Mouse (Mus musculus): Measurements from ENCODE around the gene Ankrd13b. TPM values are rescaled to one million over a fixed set of nuclear protein-coding genes. Genes with fewer than 3 reads are reported as not detected.

The Ankrd13b gene
- total and polyA plus RNA-seq, 3 experiments, result 0.55 to 2.7 (median 1.7) TPM

GRCm38 (mm10) chr11:77514281-77514831, 24.9 kb upstream of the Ankrd13b start:
- H3K27ac ChIP-seq (ENCODE audit: insufficient read depth, low read depth), result no peak overlapping the region

GRCm38 (mm10) chr11:77513811-77514170, 24.3 kb upstream of the Ankrd13b start:
- in situ Hi-C loops (cut with MboI; ENCODE audit: low pct_ligation_motif_present, low pct_unique_long_range_greater_than_20kb, low sequenced_read_pairs), result loop anchor here (10.0 kb wide), 1 partner anchor 281 kb away; no protein-coding TSS in a partner anchor
- DNase-seq (ENCODE audit: extremely low read depth), result no peak
- dilution Hi-C loops (cut with MboI; ENCODE audit: extremely low pct_ligation_motif_present, extremely low pct_unique_long_range_greater_than_20kb, low sequenced_read_pairs), result no loop called here
- Histone ChIP-seq H3K4me3 (replicated peaks in 1 of 3; ENCODE audit: low read depth in 2 of 3, low read length in 2 of 3, poor library complexity in 1 of 3) (peak overlapping the region; percentile 64 to 72 (median 67)), H3K36me3 (replicated peaks in 1 of 2; ENCODE audit: control insufficient read depth in 1 of 2, insufficient read depth in 1 of 2, low read length in 1 of 2) (peaks cover 0 to 31% of the 10 kb centered on the region in 2 experiments), H3K4me1 (ENCODE audit: control insufficient read depth in 1 of 2, insufficient read depth in 2 of 2) (peaks cover 12 to 47% of the 10 kb centered on the region in 2 experiments), H3K9me3 (replicated peaks; ENCODE audit: low read length) (peaks cover 12% of the 10 kb centered on the region), H3K27me3 (replicated peaks) (no peaks in the 10 kb centered on the region), H3K4me2 (ENCODE audit: insufficient read depth, low read depth, poor library complexity, severe bottlenecking) (peak overlapping the region; percentile 65), H3K27ac (ENCODE audit: insufficient read depth, low read depth) (no peak overlapping the region), H3K9ac (ENCODE audit: insufficient read depth, low read depth) (peak overlapping the region; percentile 53), H3K79me2 (replicated peaks; ENCODE audit: control insufficient read depth, extremely low read depth, insufficient read depth, poor library complexity, severe bottlenecking) (no peaks in the 10 kb centered on the region)
- TF ChIP-seq POLR2A (IDR thresholded peaks at IDR 0.05; ENCODE audit: low read depth, low read length) (no peak), PAX5 (IDR thresholded peaks at IDR 0.05; ENCODE audit: low read length) (no peak)

More at GRCm38 (mm10) chr11:77514281-77514831, 24.9 kb upstream of the Ankrd13b start:
- Histone ChIP-seq H3K4me1 (ENCODE audit: control insufficient read depth in 1 of 2, insufficient read depth in 2 of 2) (peaks cover 18 to 50% of the 10 kb centered on the region in 2 experiments), H3K79me2 (replicated peaks; ENCODE audit: control insufficient read depth, extremely low read depth, insufficient read depth, poor library complexity, severe bottlenecking) (no peaks in the 10 kb centered on the region), H3K4me2 (ENCODE audit: insufficient read depth, low read depth, poor library complexity, severe bottlenecking) (peak overlapping the region; percentile 24), H3K9ac (ENCODE audit: insufficient read depth, low read depth) (no peak overlapping the region), H3K4me3 (replicated peaks in 1 of 3; ENCODE audit: low read depth in 2 of 3, low read length in 2 of 3, poor library complexity in 1 of 3) (no peak overlapping the region), H3K36me3 (replicated peaks in 1 of 2; ENCODE audit: control insufficient read depth in 1 of 2, insufficient read depth in 1 of 2, low read length in 1 of 2) (peaks cover 0 to 26% of the 10 kb centered on the region in 2 experiments), H3K27me3 (replicated peaks) (no peaks in the 10 kb centered on the region), H3K9me3 (replicated peaks; ENCODE audit: low read length) (peaks cover 12% of the 10 kb centered on the region)
- no peak for DNase-seq (ENCODE audit: extremely low read depth)
- in situ Hi-C loops (cut with MboI; ENCODE audit: low pct_ligation_motif_present, low pct_unique_long_range_greater_than_20kb, low sequenced_read_pairs), result loop anchor here (10.0 kb wide), 1 partner anchor 280 kb away; no protein-coding TSS in a partner anchor
- TF ChIP-seq POLR2AphosphoS2 (IDR thresholded peaks at IDR 0.05; ENCODE audit: low read depth, low read length), result no peak
- dilution Hi-C loops (cut with MboI; ENCODE audit: extremely low pct_ligation_motif_present, extremely low pct_unique_long_range_greater_than_20kb, low sequenced_read_pairs), result no loop called here

- peaks cover 14 to 47% of the 10 kb centered on the region in 2 experiments for H3K4me1 ChIP-seq (ENCODE audit: control insufficient read depth in 1 of 2, insufficient read depth in 2 of 2)
- peak overlapping the region; percentile 1; the same call in 1 of the 2 replicates for H3K27ac ChIP-seq (ENCODE audit: insufficient read depth, low read depth)
- in situ Hi-C loops (cut with MboI; ENCODE audit: low pct_ligation_motif_present, low pct_unique_long_range_greater_than_20kb, low sequenced_read_pairs) (loop anchor here (10.0 kb wide), 1 partner anchor 282 kb away; no protein-coding TSS in a partner anchor), dilution Hi-C loops (cut with MboI; ENCODE audit: extremely low pct_ligation_motif_present, extremely low pct_unique_long_range_greater_than_20kb, low sequenced_read_pairs) (no loop called here)
- no peaks in the 10 kb centered on the region for H3K27me3 ChIP-seq (replicated peaks)
- peaks cover 0 to 38% of the 10 kb centered on the region in 2 experiments for H3K36me3 ChIP-seq (replicated peaks in 1 of 2; ENCODE audit: control insufficient read depth in 1 of 2, insufficient read depth in 1 of 2, low read length in 1 of 2)
- peaks cover 12% of the 10 kb centered on the region for H3K9me3 ChIP-seq (replicated peaks; ENCODE audit: low read length)
- peak overlapping the region; percentile 71 for H3K4me2 ChIP-seq (ENCODE audit: insufficient read depth, low read depth, poor library complexity, severe bottlenecking)
- H3K79me2 ChIP-seq (replicated peaks; ENCODE audit: control insufficient read depth, extremely low read depth, insufficient read depth, poor library complexity, severe bottlenecking), result no peaks in the 10 kb centered on the region
- DNase-seq (ENCODE audit: extremely low read depth), result peak; percentile 84
- H3K4me3 ChIP-seq (replicated peaks in 1 of 3; ENCODE audit: low read depth in 2 of 3, low read length in 2 of 3, poor library complexity in 1 of 3), result peak overlapping the region; percentile 64 to 72 (median 67)
- H3K9ac ChIP-seq (ENCODE audit: insufficient read depth, low read depth), result peak overlapping the region; percentile 69
- TF ChIP-seq KAT2A (IDR thresholded peaks at IDR 0.05; ENCODE audit: insufficient replicate concordance, low read length) (0 out of 2 replicates have a peak, but pooled peaks have one; percentile 46), MXI1 (IDR thresholded peaks at IDR 0.05; ENCODE audit: low read depth, low read length) (peak; percentile 68), ELF1 (IDR thresholded peaks at IDR 0.05; ENCODE audit: low read depth, low read length) (peak; percentile 69), NRF1 (IDR thresholded peaks at IDR 0.05; ENCODE audit: low read depth, low read length) (peak; percentile 83), ETS1 (conservative IDR thresholded peaks at IDR 0.05; ENCODE audit: low read depth, low read length) (no peak), POLR2AphosphoS2 (IDR thresholded peaks at IDR 0.05; ENCODE audit: low read depth, low read length) (0 out of 2 replicates have a peak, but pooled peaks have one; percentile 55), CHD1 (IDR thresholded peaks at IDR 0.05; ENCODE audit: low read depth, low read length) (no peak), ZKSCAN1 (IDR thresholded peaks at IDR 0.05; ENCODE audit: borderline replicate concordance, low read depth, low read length) (no peak), MEF2A (IDR thresholded peaks at IDR 0.05; ENCODE audit: borderline replicate concordance, low read depth, low read length) (no peak), UBTF (IDR thresholded peaks at IDR 0.05; ENCODE audit: low read depth, low read length) (peak; percentile 58; the same call in 1 of the 2 replicates), SMC3 (IDR thresholded peaks at IDR 0.05; ENCODE audit: low read depth, low read length) (no peak), MAFK (IDR thresholded peaks at IDR 0.05; ENCODE audit: insufficient replicate concordance, low read length) (no peak), SIN3A (IDR thresholded peaks at IDR 0.05; ENCODE audit: low read length) (peak; percentile 77), MAX (IDR thresholded peaks at IDR 0.05; ENCODE audit: low read length) (no peak), ZNF384 (IDR thresholded peaks at IDR 0.05; ENCODE audit: low read depth, low read length) (no peak), HCFC1 (IDR thresholded peaks at IDR 0.05; ENCODE audit: low read depth, low read length) (no peak), RAD21 (IDR thresholded peaks at IDR 0.05; ENCODE audit: low read depth, low read length) (no peak), POLR2A (IDR thresholded peaks at IDR 0.05; ENCODE audit: low read depth, low read length) (peak; percentile 94), CTCF (conservative IDR thresholded peaks at IDR 0.05 in 1 of 2, IDR thresholded peaks at IDR 0.05 in 1 of 2; ENCODE audit: low read depth in 2 of 2, low read length in 2 of 2) (no peak), BHLHE40 (IDR thresholded peaks at IDR 0.05; ENCODE audit: low read depth, low read length) (peak; percentile 56), TBP (conservative IDR thresholded peaks at IDR 0.05; ENCODE audit: low read depth, low read length) (0 out of 2 replicates have a peak, but pooled peaks have one; percentile 32)
These were observed 23.7 kb upstream of the Ankrd13b start for GRCm38 (mm10) chr11:77512891-77513810.
